Mouse (Mus musculus): Measurements from ENCODE around the gene Dbf4. TPM values are rescaled to one million over a fixed set of nuclear protein-coding genes. Genes with fewer than 3 reads are reported as not detected.

The Dbf4 gene
- polyA plus RNA-seq, 1 experiment: 213 TPM

- Histone ChIP-seq H3K9ac (ENCODE audit: low read depth, poor library complexity, severe bottlenecking) (no peak overlapping the region), H3K36me3 (ENCODE audit: control insufficient read depth, insufficient read depth, low read length, poor library complexity, severe bottlenecking) (no peaks in the 10 kb centered on the region), H3K4me1 (ENCODE audit: control insufficient read depth, insufficient read depth, low read length) (no peaks in the 10 kb centered on the region), H3K27ac (ENCODE audit: insufficient read depth, low read length) (no peak overlapping the region), H3K4me3 (ENCODE audit: low read depth, low read length) (no peak overlapping the region), H3K27me3 (ENCODE audit: control insufficient read depth, insufficient read depth, low read length, poor library complexity, severe bottlenecking) (no peaks in the 10 kb centered on the region), H3K9me3 (replicated peaks; ENCODE audit: control insufficient read depth, insufficient read depth, low read length, poor library complexity, severe bottlenecking) (no peaks in the 10 kb centered on the region)
- TF ChIP-seq POLR2A (IDR thresholded peaks at IDR 0.05; ENCODE audit: insufficient read depth, low read length) (no peak), CTCF (IDR thresholded peaks at IDR 0.05; ENCODE audit: low read depth, low read length) (no peak), EP300 (IDR thresholded peaks at IDR 0.05; ENCODE audit: insufficient read depth, low read depth, low read length) (no peak)
Observed at GRCm38 (mm10) chr5:8357677-8358076, 64.8 kb downstream of the Dbf4 start.

- no peaks in the 10 kb centered on the region for H3K9me3 ChIP-seq (replicated peaks; ENCODE audit: control insufficient read depth, insufficient read depth, low read length, poor library complexity, severe bottlenecking)
- no peak overlapping the region for H3K27ac ChIP-seq (ENCODE audit: insufficient read depth, low read length)
- H3K4me1 ChIP-seq (ENCODE audit: control insufficient read depth, insufficient read depth, low read length): no peaks in the 10 kb centered on the region
- no peaks in the 10 kb centered on the region for H3K27me3 ChIP-seq (ENCODE audit: control insufficient read depth, insufficient read depth, low read length, poor library complexity, severe bottlenecking)
- TF ChIP-seq CTCF (IDR thresholded peaks at IDR 0.05; ENCODE audit: low read depth, low read length) (no peak), EP300 (IDR thresholded peaks at IDR 0.05; ENCODE audit: insufficient read depth, low read depth, low read length) (no peak), POLR2A (IDR thresholded peaks at IDR 0.05; ENCODE audit: insufficient read depth, low read length) (no peak)
- H3K4me3 ChIP-seq (ENCODE audit: low read depth, low read length): no peak overlapping the region
- H3K9ac ChIP-seq (ENCODE audit: low read depth, poor library complexity, severe bottlenecking): no peak overlapping the region
- no peaks in the 10 kb centered on the region for H3K36me3 ChIP-seq (ENCODE audit: control insufficient read depth, insufficient read depth, low read length, poor library complexity, severe bottlenecking)
Observed at GRCm38 (mm10) chr5:8356885-8357651, 65.4 kb downstream of the Dbf4 start.

DNA sequence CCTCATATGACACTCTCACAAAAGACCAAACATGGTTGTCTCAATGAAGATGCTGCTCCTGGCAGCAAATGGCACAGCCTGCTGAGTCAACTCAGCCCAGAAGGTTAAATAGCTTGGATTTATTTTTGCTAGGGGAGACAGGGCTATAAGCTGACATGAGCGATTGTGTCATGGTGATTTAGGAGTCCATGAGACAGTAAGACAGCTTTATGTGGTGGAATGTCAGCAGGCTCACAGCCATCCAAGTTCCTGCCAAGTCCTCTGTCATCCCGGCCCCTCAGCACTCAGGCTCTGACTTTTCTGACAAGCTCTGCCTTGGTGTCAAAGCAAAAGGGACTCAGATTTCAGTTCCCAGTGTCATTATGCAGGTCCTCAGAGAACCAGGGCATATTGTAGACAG lies 66.2 kb downstream of the Dbf4 start:
- H3K4me3 ChIP-seq (ENCODE audit: low read depth, low read length): no peak overlapping the region
- no peaks in the 10 kb centered on the region for H3K4me1 ChIP-seq (ENCODE audit: control insufficient read depth, insufficient read depth, low read length)
- H3K9ac ChIP-seq (ENCODE audit: low read depth, poor library complexity, severe bottlenecking): no peak overlapping the region
- no peaks in the 10 kb centered on the region for H3K36me3 ChIP-seq (ENCODE audit: control insufficient read depth, insufficient read depth, low read length, poor library complexity, severe bottlenecking)
- no peak overlapping the region for H3K27ac ChIP-seq (ENCODE audit: insufficient read depth, low read length)
- H3K9me3 ChIP-seq (replicated peaks; ENCODE audit: control insufficient read depth, insufficient read depth, low read length, poor library complexity, severe bottlenecking): no peaks in the 10 kb centered on the region
- TF ChIP-seq CTCF (IDR thresholded peaks at IDR 0.05; ENCODE audit: low read depth, low read length) (no peak), POLR2A (IDR thresholded peaks at IDR 0.05; ENCODE audit: insufficient read depth, low read length) (no peak), EP300 (IDR thresholded peaks at IDR 0.05; ENCODE audit: insufficient read depth, low read depth, low read length) (no peak)
- H3K27me3 ChIP-seq (ENCODE audit: control insufficient read depth, insufficient read depth, low read length, poor library complexity, severe bottlenecking): no peaks in the 10 kb centered on the region

DNA sequence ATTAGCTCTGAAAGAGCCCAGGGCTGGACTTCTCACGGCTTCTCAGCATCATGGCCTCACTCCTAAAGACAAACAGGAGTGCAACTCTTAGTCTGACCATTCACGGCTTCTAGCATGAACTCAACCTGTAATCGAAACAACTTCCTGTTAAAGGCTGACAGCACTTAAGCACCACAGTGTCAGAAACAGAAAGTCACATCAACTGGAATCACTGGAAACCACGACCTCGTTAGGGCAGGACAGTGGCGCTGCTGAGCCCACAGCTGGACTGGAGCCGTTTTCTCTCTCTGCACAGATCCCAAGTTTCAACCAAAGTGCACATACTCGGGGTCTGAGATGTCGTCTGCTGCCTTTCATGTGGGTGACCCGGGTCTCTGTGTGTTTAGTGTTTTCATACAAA lies 73.0 kb downstream of the Dbf4 start:
- Histone ChIP-seq H3K27me3 (ENCODE audit: control insufficient read depth, insufficient read depth, low read length, poor library complexity, severe bottlenecking) (no peaks in the 10 kb centered on the region), H3K9ac (ENCODE audit: low read depth, poor library complexity, severe bottlenecking) (no peak overlapping the region), H3K36me3 (ENCODE audit: control insufficient read depth, insufficient read depth, low read length, poor library complexity, severe bottlenecking) (no peaks in the 10 kb centered on the region), H3K27ac (ENCODE audit: insufficient read depth, low read length) (no peak overlapping the region), H3K4me3 (ENCODE audit: low read depth, low read length) (no peak overlapping the region), H3K9me3 (replicated peaks; ENCODE audit: control insufficient read depth, insufficient read depth, low read length, poor library complexity, severe bottlenecking) (no peaks in the 10 kb centered on the region), H3K4me1 (ENCODE audit: control insufficient read depth, insufficient read depth, low read length) (no peaks in the 10 kb centered on the region)
- TF ChIP-seq CTCF (IDR thresholded peaks at IDR 0.05; ENCODE audit: low read depth, low read length) (no peak), POLR2A (IDR thresholded peaks at IDR 0.05; ENCODE audit: insufficient read depth, low read length) (no peak), EP300 (IDR thresholded peaks at IDR 0.05; ENCODE audit: insufficient read depth, low read depth, low read length) (no peak)

Other genes with a start within 250 kb of the Dbf4 start
- gene Adam22, start 54.6 kb downstream of the Dbf4 start, polyA plus RNA-seq (2011; ENCODE audit: insufficient read depth, insufficient read length, low read depth, missing spikeins): 5.6 and 7.7 TPM in 2 replicates
- 77.4 and 80.5 TPM in 2 replicates for gene Slc25a40, start 134 bp upstream of the Dbf4 start, polyA plus RNA-seq (2011; ENCODE audit: insufficient read depth, insufficient read length, low read depth, missing spikeins)
- 4.1 and 4.6 TPM in 2 replicates for gene Rundc3b, start 200.2 kb upstream of the Dbf4 start, polyA plus RNA-seq (2011; ENCODE audit: insufficient read depth, insufficient read length, low read depth, missing spikeins)
- gene Abcb1a, start 237.4 kb upstream of the Dbf4 start, polyA plus RNA-seq (2011; ENCODE audit: insufficient read depth, insufficient read length, low read depth, missing spikeins): 8.4 and 8.9 TPM in 2 replicates